Mouse (Mus musculus): Measurements from ENCODE around the gene Tpp2. TPM values are rescaled to one million over a fixed set of nuclear protein-coding genes. Genes with fewer than 3 reads are reported as not detected.
A peak's percentile ranks its signal among the peaks of the same experiment; 100 is the strongest.
"Not testable (repeated sequence)": the region's sequence is repeated elsewhere in the genome, so short reads cannot be mapped to it uniquely, and the experiment has no call there.

Gene Tpp2
- total and polyA plus RNA-seq, 2 experiments from 2014 or later = 26.4 to 46.2 TPM

- Histone ChIP-seq H3K36me3 (ENCODE audit: insufficient read depth, low read length) (no peaks in the 10 kb centered on the region), H3K27me3 (ENCODE audit: insufficient read depth, low read length) (no peaks in the 10 kb centered on the region), H3K9me3 (ENCODE audit: low read length) (no peaks in the 10 kb centered on the region), H3K9ac (replicated peaks; ENCODE audit: low read length) (peak overlapping the region; percentile 58), H3K4me2 (ENCODE audit: low read depth, low read length) (peak overlapping the region; percentile 91), H3K27ac (0 out of 2 replicates have a peak overlapping the region, but pooled peaks have one; percentile 26), H3K4me3 (ENCODE audit: low read length) (peak overlapping the region; percentile 44), H3K4me1 (ENCODE audit: insufficient read depth, low read length) (no peaks in the 10 kb centered on the region)
- peak; percentile 89 for TF ChIP-seq CTCF (IDR thresholded peaks at IDR 0.05; ENCODE audit: low read depth)
- peak; percentile 87 for ATAC-seq
- DNase-seq (ENCODE audit: low spot score) = peak; percentile 89
- under 1% methylated on average over 17 of the region's 17 CpGs for WGBS
Observed at GRCm38 (mm10) chr1:44041797-44042554, 108.5 kb downstream of the Tpp2 start.

GRCm38 (mm10) chr1:44042555-44042915, 109.1 kb downstream of the Tpp2 start:
- H3K4me3 ChIP-seq (ENCODE audit: low read length) = peak overlapping the region; percentile 44
- H3K36me3 ChIP-seq (ENCODE audit: insufficient read depth, low read length) = no peaks in the 10 kb centered on the region
- no peaks in the 10 kb centered on the region for H3K4me1 ChIP-seq (ENCODE audit: insufficient read depth, low read length)
- DNase-seq (ENCODE audit: low spot score) (peak; percentile 33), ATAC-seq (peak; percentile 84)
- WGBS = 0% methylated on average over 6 of the region's 6 CpGs
- no peak for TF ChIP-seq CTCF (IDR thresholded peaks at IDR 0.05; ENCODE audit: low read depth)
- 0 out of 2 replicates have a peak overlapping the region, but pooled peaks have one; percentile 26 for H3K27ac ChIP-seq
- no peaks in the 10 kb centered on the region for H3K9me3 ChIP-seq (ENCODE audit: low read length)
- H3K4me2 ChIP-seq (ENCODE audit: low read depth, low read length) = peak overlapping the region; percentile 91
- peak overlapping the region; percentile 58 for H3K9ac ChIP-seq (replicated peaks; ENCODE audit: low read length)
- H3K27me3 ChIP-seq (ENCODE audit: insufficient read depth, low read length) = no peaks in the 10 kb centered on the region

GRCm38 (mm10) chr1:44045689-44046088, 112.2 kb downstream of the Tpp2 start:
- not testable (repeated sequence) for H3K36me3 ChIP-seq (ENCODE audit: insufficient read depth, low read length); H3K27ac ChIP-seq; H3K27me3 ChIP-seq (ENCODE audit: insufficient read depth, low read length); H3K4me3 ChIP-seq (ENCODE audit: low read length); H3K4me2 ChIP-seq (ENCODE audit: low read depth, low read length); H3K4me1 ChIP-seq (ENCODE audit: insufficient read depth, low read length); H3K9me3 ChIP-seq (ENCODE audit: low read length); DNase-seq (ENCODE audit: low spot score); ATAC-seq; H3K9ac ChIP-seq (replicated peaks; ENCODE audit: low read length)
- 76% methylated on average over 5 of the region's 5 CpGs for WGBS

- no peak for ATAC-seq
Observed at GRCm38 (mm10) chr1:44046556-44046955, 113.1 kb downstream of the Tpp2 start.

More at GRCm38 (mm10) chr1:44046556-44046955, 113.1 kb downstream of the Tpp2 start:
- H3K9ac ChIP-seq (replicated peaks; ENCODE audit: low read length) = no peak overlapping the region
- H3K36me3 ChIP-seq (ENCODE audit: insufficient read depth, low read length) = no peaks in the 10 kb centered on the region
- H3K9me3 ChIP-seq (ENCODE audit: low read length) = no peaks in the 10 kb centered on the region
- no peak for TF ChIP-seq CTCF (IDR thresholded peaks at IDR 0.05; ENCODE audit: low read depth)
- H3K27me3 ChIP-seq (ENCODE audit: insufficient read depth, low read length) = no peaks in the 10 kb centered on the region
- no peak for DNase-seq (ENCODE audit: low spot score)
- no peak overlapping the region for H3K4me2 ChIP-seq (ENCODE audit: low read depth, low read length)
- H3K27ac ChIP-seq = no peak overlapping the region
- whole genome bisulfite sequencing = 73% methylated on average over 2 of the region's 2 CpGs
- no peak overlapping the region for H3K4me3 ChIP-seq (ENCODE audit: low read length)
- no peaks in the 10 kb centered on the region for H3K4me1 ChIP-seq (ENCODE audit: insufficient read depth, low read length)

Small RNAs within 50 kb of the gene (microRNA-seq; reads per million reads assigned to microRNA genes)
- 0 reads per million in 2 experiments for gene Gm24180

Other genes starting within 250 kb of the Tpp2 start
- 29.8 and 36.3 TPM in 2 replicates for gene 1500015O10Rik, start 203.0 kb upstream of the Tpp2 start, total RNA-seq (2014; rRNA removed)
- gene 1500015O10Rik, start 203.0 kb upstream of the Tpp2 start, polyA plus RNA-seq (2015; fragmentation: Nextera tagmentation; extraction: Ambion mirVana) = 105 and 115 TPM in 2 replicates
- gene Uxs1, start 105.8 kb upstream of the Tpp2 start, total RNA-seq (2014; rRNA removed) = 8.8 and 17.4 TPM in 2 replicates
- gene Uxs1, start 105.8 kb upstream of the Tpp2 start, polyA plus RNA-seq (2015; fragmentation: Nextera tagmentation; extraction: Ambion mirVana) = 20.6 and 22.3 TPM in 2 replicates
- gene Mettl21c, start 86.4 kb downstream of the Tpp2 start, total RNA-seq (2014; rRNA removed) = 0.21 and 0.86 TPM in 2 replicates
- 1.5 and 1.8 TPM in 2 replicates for gene Mettl21c, start 86.4 kb downstream of the Tpp2 start, polyA plus RNA-seq (2015; fragmentation: Nextera tagmentation; extraction: Ambion mirVana)
- 0.04 TPM in 1 of 2 replicates, not detected in the other for gene Gm8251, start 128.3 kb downstream of the Tpp2 start, total RNA-seq (2014; rRNA removed)
- gene Gm8251, start 128.3 kb downstream of the Tpp2 start, polyA plus RNA-seq (2015; fragmentation: Nextera tagmentation; extraction: Ambion mirVana) = 0.03 and 0.05 TPM in 2 replicates
- gene Tex30, start 168.8 kb downstream of the Tpp2 start, total RNA-seq (2014; rRNA removed) = 10.6 and 14.2 TPM in 2 replicates
- gene Tex30, start 168.8 kb downstream of the Tpp2 start, polyA plus RNA-seq (2015; fragmentation: Nextera tagmentation; extraction: Ambion mirVana) = 44.0 and 47.5 TPM in 2 replicates
- gene Kdelc1, start 185.2 kb downstream of the Tpp2 start, total RNA-seq (2014; rRNA removed) = 7.4 and 8.4 TPM in 2 replicates
- gene Kdelc1, start 185.2 kb downstream of the Tpp2 start, polyA plus RNA-seq (2015; fragmentation: Nextera tagmentation; extraction: Ambion mirVana) = 15.9 and 17.4 TPM in 2 replicates
- gene Bivm, start 185.3 kb downstream of the Tpp2 start, total RNA-seq (2014; rRNA removed) = 28.0 and 30.0 TPM in 2 replicates
- 20.9 and 21.3 TPM in 2 replicates for gene Bivm, start 185.3 kb downstream of the Tpp2 start, polyA plus RNA-seq (2015; fragmentation: Nextera tagmentation; extraction: Ambion mirVana)
- 13.0 and 14.2 TPM in 2 replicates for gene Ercc5, start 214.1 kb downstream of the Tpp2 start, total RNA-seq (2014; rRNA removed)
- gene Ercc5, start 214.1 kb downstream of the Tpp2 start, polyA plus RNA-seq (2015; fragmentation: Nextera tagmentation; extraction: Ambion mirVana) = 19.8 and 21.0 TPM in 2 replicates